Mouse (Mus musculus) forebrain, embryonic 13.5 days (tissue): ENCODE measurements around the gene Tspan15. TPM values are rescaled to one million over a fixed set of nuclear protein-coding genes. Genes with fewer than 3 reads are reported as not detected.

Experiments
- ATAC-seq: fragments of 200-750 bp; cut with Nextera tagmentation; 2 replicates; pipeline ENCODE4 v1.8.0; 2017
- H3K27ac ChIP-seq: fragments of 300-500 bp; sonication (generic); 2 replicates; pipeline ENCODE4 v1.5.1; 2015; ENCODE audit warnings: inconsistent platforms, mild to moderate bottlenecking, moderate library complexity
- H3K27me3 ChIP-seq: fragments of 300-500 bp; sonication (generic); 2 replicates; pipeline ENCODE4 v1.6.1; 2015; ENCODE audit warnings: mild to moderate bottlenecking, inconsistent platforms
- H3K36me3 ChIP-seq: fragments of 300-500 bp; sonication (generic); 2 replicates; pipeline ENCODE4 v1.6.1; 2015; ENCODE audit warnings: mild to moderate bottlenecking, inconsistent platforms; ENCODE audit not compliant: poor library complexity, severe bottlenecking
- H3K4me1 ChIP-seq: fragments of 300-500 bp; sonication (generic); 2 replicates; pipeline ENCODE4 v1.6.1; 2015; ENCODE audit warnings: inconsistent platforms
- H3K4me2 ChIP-seq: fragments of 300-500 bp; sonication (generic); 2 replicates; pipeline ENCODE4 v1.6.1; 2015; ENCODE audit warnings: inconsistent platforms, mild to moderate bottlenecking, moderate library complexity
- H3K4me3 ChIP-seq: fragments of 300-500 bp; sonication (generic); 2 replicates; pipeline ENCODE4 v1.5.1; 2015; ENCODE audit warnings: mild to moderate bottlenecking, inconsistent platforms
- H3K9ac ChIP-seq: fragments of 300-500 bp; sonication (generic); 2 replicates; pipeline ENCODE4 v1.6.1; 2015; ENCODE audit warnings: mild to moderate bottlenecking, inconsistent platforms
- H3K9me3 ChIP-seq: fragments of 300-500 bp; sonication (generic); replicated peaks from 2 replicates; pipeline ENCODE4 v1.6.1; 2016; ENCODE audit warnings: inconsistent platforms
- WGBS: fragments of 180-500 bp; shearing (Covaris S2); methylation state at CpG from one replicate; pipeline ENCODE4 v1.1.7; 2015; 5-methylcytosine and 5-hydroxymethylcytosine counted together
- polyA plus RNA-seq: library from polyadenylated mRNA; unstranded; fragments of >200 nt; fragmentation: Nextera tagmentation; extraction: Ambion mirVana; gene quantifications from 2 replicates; pipeline ENCODE4 v1.2.1, GENCODE M21; 2015

The Tspan15 gene
- polyA plus RNA-seq, 1 experiment from 2014 or later = 14.2 TPM

DNA sequence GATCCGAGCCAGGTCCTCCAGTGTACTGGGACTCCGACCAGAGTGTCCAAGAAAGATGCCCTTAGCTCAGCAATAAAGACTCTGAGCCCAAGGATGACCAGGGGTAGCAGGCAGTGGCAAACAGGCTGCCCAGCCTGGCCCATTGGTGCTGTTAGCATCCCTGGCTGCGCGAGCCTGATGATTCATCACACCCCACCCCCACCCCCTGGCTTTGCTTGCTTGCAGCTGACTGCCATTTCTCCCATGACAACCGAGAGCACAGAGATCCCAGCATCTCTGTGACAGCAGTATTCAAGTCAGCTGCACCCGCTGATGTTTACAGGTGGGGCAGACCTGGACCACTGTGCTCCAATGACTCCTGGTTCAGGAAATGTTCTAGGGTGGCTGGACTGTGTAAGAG is 28.5 kb downstream of the Tspan15 start:
- no peak overlapping the region for H3K4me2 ChIP-seq
- no peak overlapping the region for H3K27ac ChIP-seq
- WGBS = 88% methylated on average over 6 of the region's 6 CpGs
- no peak overlapping the region for H3K4me3 ChIP-seq
- H3K27me3 ChIP-seq = no peaks in the 10 kb centered on the region
- H3K36me3 ChIP-seq = 0 out of 2 replicates have a peak, but pooled peaks cover 4% of the 10 kb centered on the region
- no peak for ATAC-seq
- no peaks in the 10 kb centered on the region for H3K4me1 ChIP-seq
- H3K9ac ChIP-seq = no peak overlapping the region
- H3K9me3 ChIP-seq = no peaks in the 10 kb centered on the region

GRCm38 (mm10) chr10:62198891-62199290 is 32.2 kb downstream of the Tspan15 start:
- Histone ChIP-seq H3K4me1 (peaks cover 17% of the 10 kb centered on the region), H3K9me3 (no peaks in the 10 kb centered on the region), H3K4me3 (no peak overlapping the region), H3K9ac (no peak overlapping the region), H3K36me3 (0 out of 2 replicates have a peak, but pooled peaks cover 4% of the 10 kb centered on the region), H3K27ac (no peak overlapping the region), H3K4me2 (no peak overlapping the region), H3K27me3 (no peaks in the 10 kb centered on the region)
- WGBS = 52% methylated on average over 1 of the region's 1 CpGs
- no peak for ATAC-seq

DNA sequence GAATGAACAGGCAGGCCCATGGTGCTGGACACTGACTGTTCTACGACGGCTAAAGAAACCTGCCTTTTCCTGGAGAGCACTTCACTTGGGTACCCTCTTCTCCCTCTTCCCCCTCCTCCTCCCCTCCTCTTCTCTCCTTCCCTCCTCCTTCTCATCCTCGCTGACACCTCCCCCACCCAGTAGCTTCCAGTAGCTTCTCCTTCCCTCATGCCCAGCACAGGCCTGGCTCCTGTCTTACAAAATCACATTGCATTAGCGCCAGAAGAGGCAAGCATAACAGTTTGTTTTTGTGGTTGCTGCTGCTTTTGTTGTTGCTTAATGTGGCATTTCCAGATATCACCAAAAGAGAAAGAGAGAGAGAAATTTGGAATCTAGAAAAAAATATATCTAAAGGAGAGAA is 33.6 kb downstream of the Tspan15 start:
- Histone ChIP-seq H3K4me2 (no peak overlapping the region), H3K9me3 (no peaks in the 10 kb centered on the region), H3K27me3 (no peaks in the 10 kb centered on the region), H3K4me3 (no peak overlapping the region), H3K36me3 (0 out of 2 replicates have a peak, but pooled peaks cover 4% of the 10 kb centered on the region), H3K9ac (no peak overlapping the region), H3K27ac (no peak overlapping the region), H3K4me1 (peaks cover 29% of the 10 kb centered on the region)
- no peak for ATAC-seq
- WGBS = 58% methylated on average over 4 of the region's 4 CpGs

DNA sequence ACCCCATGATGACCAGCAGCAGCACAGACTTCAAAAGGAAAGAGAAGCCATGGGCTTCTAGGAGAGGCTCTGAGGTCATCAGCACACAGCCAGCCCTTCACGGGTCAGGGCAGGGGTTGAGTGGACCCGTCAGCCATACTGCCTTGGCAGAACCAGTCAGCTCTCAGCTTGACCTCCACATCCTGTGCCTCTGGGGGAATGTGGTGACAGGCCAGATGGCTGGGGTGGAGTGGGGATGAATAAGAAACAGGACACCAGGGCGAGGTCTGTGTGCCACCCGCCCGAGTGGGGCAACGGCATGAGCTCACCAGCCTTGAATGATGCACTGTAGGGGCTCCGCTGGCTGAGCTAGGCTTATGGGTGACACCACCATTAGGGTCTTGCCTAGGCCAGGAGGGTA is 35.7 kb downstream of the Tspan15 start:
- no peaks in the 10 kb centered on the region for H3K27me3 ChIP-seq
- H3K4me3 ChIP-seq = no peak overlapping the region
- no peak for ATAC-seq
- H3K4me1 ChIP-seq = peaks cover 29% of the 10 kb centered on the region
- no peak overlapping the region for H3K9ac ChIP-seq
- H3K9me3 ChIP-seq = no peaks in the 10 kb centered on the region
- H3K27ac ChIP-seq = peak overlapping the region; percentile 45; the same call in 1 of the 2 replicates
- H3K36me3 ChIP-seq = no peaks in the 10 kb centered on the region
- no peak overlapping the region for H3K4me2 ChIP-seq
- 77% methylated on average over 7 of the region's 7 CpGs for WGBS

- Histone ChIP-seq H3K4me1 (peaks cover 29% of the 10 kb centered on the region), H3K9me3 (no peaks in the 10 kb centered on the region), H3K4me2 (no peak overlapping the region), H3K9ac (no peak overlapping the region), H3K27ac (peak overlapping the region; percentile 45; the same call in 1 of the 2 replicates), H3K4me3 (no peak overlapping the region), H3K27me3 (no peaks in the 10 kb centered on the region), H3K36me3 (no peaks in the 10 kb centered on the region)
- 83% methylated on average over 6 of the region's 6 CpGs for WGBS
- ATAC-seq = no peak
Observed at GRCm38 (mm10) chr10:62194946-62195345, 36.1 kb downstream of the Tspan15 start.

DNA sequence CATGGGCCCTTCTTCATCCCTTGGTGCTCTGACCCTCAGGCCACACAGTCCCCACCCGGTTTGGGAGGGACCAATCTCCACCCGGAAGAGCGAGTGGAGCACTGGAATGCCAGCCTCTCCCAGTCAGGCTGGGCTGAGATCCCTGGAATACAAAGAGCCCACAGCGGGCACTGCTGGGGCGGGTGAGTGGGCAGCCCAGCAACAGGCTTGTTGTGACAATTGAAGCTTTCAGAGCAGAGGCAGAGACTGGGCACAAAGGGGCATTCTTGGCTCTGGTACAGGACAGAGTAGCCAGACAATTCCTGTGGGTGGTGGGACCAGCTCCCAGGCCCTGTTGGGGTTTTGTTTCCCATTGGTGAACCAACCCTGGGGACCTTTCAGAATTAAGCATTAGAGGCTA is 36.6 kb downstream of the Tspan15 start:
- Histone ChIP-seq H3K9me3 (no peaks in the 10 kb centered on the region), H3K36me3 (no peaks in the 10 kb centered on the region), H3K27me3 (no peaks in the 10 kb centered on the region), H3K4me2 (no peak overlapping the region), H3K4me3 (no peak overlapping the region), H3K4me1 (peaks cover 29% of the 10 kb centered on the region), H3K27ac (peak overlapping the region; percentile 45), H3K9ac (no peak overlapping the region)
- ATAC-seq = peak; percentile 89
- 43% methylated on average over 5 of the region's 5 CpGs for WGBS

- 0 out of 2 replicates have a peak, but pooled peaks have one; percentile 11 for ATAC-seq
- Histone ChIP-seq H3K4me3 (no peak overlapping the region), H3K27me3 (no peaks in the 10 kb centered on the region), H3K4me2 (no peak overlapping the region), H3K4me1 (peaks cover 29% of the 10 kb centered on the region), H3K9me3 (no peaks in the 10 kb centered on the region), H3K27ac (peak overlapping the region; percentile 45), H3K36me3 (no peaks in the 10 kb centered on the region), H3K9ac (no peak overlapping the region)
- 82% methylated on average over 6 of the region's 6 CpGs for WGBS
Observed at GRCm38 (mm10) chr10:62194043-62194442, 37.0 kb downstream of the Tspan15 start.

DNA sequence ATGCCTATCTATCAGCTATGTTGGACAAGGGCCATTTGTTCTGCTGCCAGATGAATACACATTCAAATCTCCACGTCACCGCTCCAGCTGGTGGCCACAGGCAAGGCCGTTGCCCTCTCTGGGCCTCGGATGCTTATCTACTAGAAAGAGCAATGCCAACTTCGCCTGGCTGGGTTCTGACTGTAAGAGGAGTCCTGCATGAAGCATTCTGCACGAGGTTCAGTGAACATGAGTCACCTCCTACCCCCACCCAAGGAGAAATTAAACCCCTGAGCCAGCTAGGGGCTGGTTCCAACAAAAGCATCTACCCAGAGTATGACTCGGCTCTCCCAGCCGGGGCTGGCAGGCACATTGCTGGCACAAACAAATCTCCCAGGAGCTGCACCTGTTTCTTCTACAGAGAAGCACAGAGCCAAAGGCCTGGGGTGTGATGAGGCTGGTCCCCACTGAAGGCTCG is 38.3 kb downstream of the Tspan15 start:
- Histone ChIP-seq H3K9me3 (no peaks in the 10 kb centered on the region), H3K4me1 (peaks cover 29% of the 10 kb centered on the region), H3K9ac (no peak overlapping the region), H3K27ac (peak overlapping the region; percentile 37; the same call in 1 of the 2 replicates), H3K4me3 (no peak overlapping the region), H3K36me3 (no peaks in the 10 kb centered on the region), H3K4me2 (no peak overlapping the region), H3K27me3 (no peaks in the 10 kb centered on the region)
- peak; percentile 29 for ATAC-seq
- WGBS = 62% methylated on average over 9 of the region's 9 CpGs

- ATAC-seq = no peak
- no peaks in the 10 kb centered on the region for H3K27me3 ChIP-seq
- 88% methylated on average over 7 of the region's 7 CpGs for WGBS
- no peaks in the 10 kb centered on the region for H3K36me3 ChIP-seq
- no peaks in the 10 kb centered on the region for H3K9me3 ChIP-seq
- no peak overlapping the region for H3K4me2 ChIP-seq
- H3K27ac ChIP-seq = no peak overlapping the region; the same call in 1 of the 2 replicates
- no peak overlapping the region for H3K9ac ChIP-seq
- peaks cover 29% of the 10 kb centered on the region for H3K4me1 ChIP-seq
- no peak overlapping the region for H3K4me3 ChIP-seq
Observed at GRCm38 (mm10) chr10:62190821-62191220, 40.2 kb downstream of the Tspan15 start.

- no peak overlapping the region for H3K4me2 ChIP-seq
- H3K4me1 ChIP-seq = peaks cover 22% of the 10 kb centered on the region
- H3K36me3 ChIP-seq = no peaks in the 10 kb centered on the region
- no peak overlapping the region for H3K4me3 ChIP-seq
- no peaks in the 10 kb centered on the region for H3K27me3 ChIP-seq
- no peak overlapping the region for H3K27ac ChIP-seq
- ATAC-seq = no peak
- H3K9ac ChIP-seq = no peak overlapping the region
- H3K9me3 ChIP-seq = no peaks in the 10 kb centered on the region
- WGBS = 86% methylated on average over 4 of the region's 4 CpGs
Observed at GRCm38 (mm10) chr10:62189910-62190309, 41.1 kb downstream of the Tspan15 start.

GRCm38 (mm10) chr10:62189303-62189702 is 41.7 kb downstream of the Tspan15 start:
- 75% methylated on average over 3 of the region's 3 CpGs for WGBS
- Histone ChIP-seq H3K4me3 (no peak overlapping the region), H3K4me1 (peaks cover 16% of the 10 kb centered on the region), H3K4me2 (no peak overlapping the region), H3K27me3 (peaks cover 4% of the 10 kb centered on the region), H3K9me3 (no peaks in the 10 kb centered on the region), H3K27ac (no peak overlapping the region), H3K36me3 (no peaks in the 10 kb centered on the region), H3K9ac (no peak overlapping the region)
- no peak for ATAC-seq

GRCm38 (mm10) chr10:62186882-62187281 is 44.2 kb downstream of the Tspan15 start:
- H3K4me2 ChIP-seq = no peak overlapping the region
- H3K4me1 ChIP-seq = no peaks in the 10 kb centered on the region
- H3K9me3 ChIP-seq = no peaks in the 10 kb centered on the region
- no peak overlapping the region for H3K27ac ChIP-seq
- H3K36me3 ChIP-seq = no peaks in the 10 kb centered on the region
- H3K27me3 ChIP-seq = peaks cover 8% of the 10 kb centered on the region
- peak; percentile 63; the same call in 1 of the 2 replicates for ATAC-seq
- H3K4me3 ChIP-seq = no peak overlapping the region
- 21% methylated on average over 7 of the region's 7 CpGs for WGBS
- no peak overlapping the region for H3K9ac ChIP-seq

GRCm38 (mm10) chr10:62183053-62183452 is 48.0 kb downstream of the Tspan15 start:
- H3K27me3 ChIP-seq = peaks cover 10% of the 10 kb centered on the region
- 0% methylated on average over 10 of the region's 10 CpGs for WGBS
- H3K36me3 ChIP-seq = no peaks in the 10 kb centered on the region
- no peak overlapping the region for H3K4me2 ChIP-seq
- H3K4me1 ChIP-seq = no peaks in the 10 kb centered on the region
- no peak overlapping the region for H3K27ac ChIP-seq
- ATAC-seq = peak; percentile 65
- H3K4me3 ChIP-seq = no peak overlapping the region
- 0 out of 2 replicates have a peak, but pooled peaks cover 6% of the 10 kb centered on the region for H3K9me3 ChIP-seq
- H3K9ac ChIP-seq = no peak overlapping the region
